ENCODE assay signal across 16 mouse cellular contexts in genomic region chr9:9718145-9718544, GRCm38 (mm10).
"Had no signal": no experiment of that assay in that cellular context is flagged by ENCODE, and none has a peak within 500 bp of the region (broad histone marks: within the 10 kb centered on the region; RNA-seq: fewer than 3 reads in every experiment).

No protein-coding gene starts in this region.

- H3K9me3 ChIP-seq: neural tube, embryonic 13.5 days; neural tube, embryonic 15.5 days; stomach, embryonic 15.5 days had no signal

- H3K27ac ChIP-seq: neural tube, embryonic 13.5 days; neural tube, embryonic 15.5 days; stomach, embryonic 15.5 days; stomach, postnatal 0 days had no signal

- H3K27me3 ChIP-seq: neural tube, embryonic 13.5 days; neural tube, embryonic 15.5 days; stomach, embryonic 15.5 days had no signal

- DNase-seq: retina, postnatal 1 day; right cerebral cortex, adult 18-20 months; right cerebral cortex, postnatal 14 days; right cerebral cortex, postnatal 25 days; right cerebral cortex, postnatal 4 days; spleen, adult 18-20 months; thymus, adult 18-20 months; thymus, adult 2 months; thymus, postnatal 14 days; thymus, postnatal 25 days; thymus, postnatal 36 days; thymus, postnatal 4 days had no signal

- H3K4me2 ChIP-seq: neural tube, embryonic 13.5 days; neural tube, embryonic 15.5 days; stomach, embryonic 15.5 days had no signal

- H3K4me3 ChIP-seq: neural tube, embryonic 13.5 days; neural tube, embryonic 15.5 days; stomach, embryonic 15.5 days had no signal

- H3K36me3 ChIP-seq: neural tube, embryonic 13.5 days; neural tube, embryonic 15.5 days; stomach, embryonic 15.5 days had no signal

- H3K4me1 ChIP-seq: neural tube, embryonic 13.5 days; neural tube, embryonic 15.5 days; stomach, embryonic 15.5 days had no signal

- H3K9ac ChIP-seq: neural tube, embryonic 13.5 days; neural tube, embryonic 15.5 days; stomach, embryonic 15.5 days had no signal
